Mouse (Mus musculus) layer of hippocampus, postnatal 14 days (tissue): Measurements from ENCODE around the gene Paqr9. TPM values are rescaled to one million over a fixed set of nuclear protein-coding genes. Genes with fewer than 3 reads are reported as not detected.

Source experiments
- DNase-seq, 2 experiments: peaks; one replicate each; pipeline ENCODE4 v3.0.0; 2021 to 2022; ENCODE audit warnings: low spot score in 2 of 2, mixed read lengths in 1 of 2
- total RNA-seq, 2 experiments: library from RNA; stranded (reverse); gene quantifications; 2 replicates each; pipeline ENCODE4 v1.2.3; 2021

The Paqr9 gene
- total RNA-seq, 2 experiments from 2014 or later, result 48.2 to 48.6 TPM

- DNase-seq, result no peak
Measured at GRCm38 (mm10) chr9:95542475-95542874, 17.0 kb upstream of the Paqr9 start.

- no peak for DNase-seq
Measured at GRCm38 (mm10) chr9:95544598-95544997, 14.9 kb upstream of the Paqr9 start.

- no peak for DNase-seq
Measured at GRCm38 (mm10) chr9:95546679-95547078, 12.8 kb upstream of the Paqr9 start.

- DNase-seq, result no peak
Measured at GRCm38 (mm10) chr9:95549626-95550411, 9.6 kb upstream of the Paqr9 start.

- no peak for DNase-seq
Measured at GRCm38 (mm10) chr9:95550856-95551774, 8.3 kb upstream of the Paqr9 start.

- no peak for DNase-seq
Measured at GRCm38 (mm10) chr9:95552175-95552705, 7.2 kb upstream of the Paqr9 start.

GRCm38 (mm10) chr9:95554231-95555221, 4.9 kb upstream of the Paqr9 start:
- no peak for DNase-seq

GRCm38 (mm10) chr9:95555233-95555740, 4.2 kb upstream of the Paqr9 start:
- DNase-seq, result no peak

- no peak for DNase-seq
Measured at GRCm38 (mm10) chr9:95556067-95556512, 3.4 kb upstream of the Paqr9 start.

- no peak for DNase-seq
Measured at GRCm38 (mm10) chr9:95557722-95558121, 1.7 kb upstream of the Paqr9 start.

GRCm38 (mm10) chr9:95558726-95559058, 765 bp upstream of the Paqr9 start:
- no peak for DNase-seq

GRCm38 (mm10) chr9:95559936-95560735, 679 bp downstream of the Paqr9 start:
- peak; percentile 50 to 57 for DNase-seq

GRCm38 (mm10) chr9:95564047-95564446, 4.6 kb downstream of the Paqr9 start:
- no peak for DNase-seq

- DNase-seq, result no peak
Measured at GRCm38 (mm10) chr9:95566394-95566793, 6.9 kb downstream of the Paqr9 start.

- no peak for DNase-seq
Measured at GRCm38 (mm10) chr9:95566931-95567330, 7.5 kb downstream of the Paqr9 start.

- no peak for DNase-seq
Measured at GRCm38 (mm10) chr9:95569249-95569648, 9.8 kb downstream of the Paqr9 start.

GRCm38 (mm10) chr9:95569966-95570365, 10.5 kb downstream of the Paqr9 start:
- DNase-seq, result no peak

GRCm38 (mm10) chr9:95570604-95571003, 11.1 kb downstream of the Paqr9 start:
- DNase-seq, result no peak

GRCm38 (mm10) chr9:95571494-95571893, 12.0 kb downstream of the Paqr9 start:
- DNase-seq, result no peak

GRCm38 (mm10) chr9:95572558-95572957, 13.1 kb downstream of the Paqr9 start:
- DNase-seq, result no peak
